Mouse (Mus musculus) thymus, adult 2 months (tissue): ENCODE results near the gene Tmx1. TPM values are rescaled to one million over a fixed set of nuclear protein-coding genes. Genes with fewer than 3 reads are reported as not detected.
A peak's percentile ranks its signal among the peaks of the same experiment; 100 is the strongest.

ENCODE experiments used
- DNase-seq: peaks from one replicate; pipeline ENCODE4 v3.0.0; 2021
- H3K27ac ChIP-seq: fragments of 200-500 bp; 2 replicates; pipeline ENCODE4 v1.5.1; 2012; ENCODE audit warnings: low read length, control low read depth; ENCODE audit not compliant: control insufficient read depth, insufficient read depth
- H3K27me3 ChIP-seq: fragments of 200-500 bp; 2 replicates; pipeline ENCODE4 v1.6.1; 2012; ENCODE audit warnings: mild to moderate bottlenecking, low read length, moderate library complexity, mixed read lengths; ENCODE audit not compliant: control insufficient read depth, insufficient read depth
- H3K36me3 ChIP-seq: fragments of 200-500 bp; 2 replicates; pipeline ENCODE4 v1.6.1; 2012; ENCODE audit warnings: mild to moderate bottlenecking, low read length, moderate library complexity; ENCODE audit not compliant: control insufficient read depth, insufficient read depth
- H3K4me1 ChIP-seq: fragments of 200-500 bp; replicated peaks from 2 replicates; pipeline ENCODE4 v1.6.1; 2012; ENCODE audit warnings: low read length; ENCODE audit not compliant: control insufficient read depth, insufficient read depth
- H3K4me3 ChIP-seq: fragments of 200-500 bp; 2 replicates; pipeline ENCODE4 v1.5.1; 2012; ENCODE audit warnings: mild to moderate bottlenecking, low read length, control low read depth, moderate library complexity; ENCODE audit not compliant: control insufficient read depth, insufficient read depth
- CTCF ChIP-seq: fragments of 200-500 bp; IDR thresholded peaks from 2 replicates; pipeline ENCODE4 v1.5.1; 2012; ENCODE audit warnings: mild to moderate bottlenecking, control low read depth, low read length, moderate library complexity, borderline replicate concordance; ENCODE audit not compliant: control insufficient read depth, poor library complexity, insufficient read depth; ENCODE audit errors: extremely low read depth
- POLR2A ChIP-seq: fragments of 200-500 bp; IDR thresholded peaks from 2 replicates; pipeline ENCODE4 v1.6.1; 2012; ENCODE audit warnings: mild to moderate bottlenecking, low read length, control low read depth, moderate library complexity; ENCODE audit not compliant: control insufficient read depth, poor library complexity, insufficient read depth; ENCODE audit errors: extremely low read depth
- WGBS: fragments of 180-500 bp; shearing (Covaris S2); methylation state at CpG from one replicate; pipeline ENCODE4 v1.1.7; 2018; 5-methylcytosine and 5-hydroxymethylcytosine counted together
- polyA plus RNA-seq: library from polyadenylated mRNA; depleted of rRNA; stranded (reverse); fragments of >200 nt; gene quantifications from 2 replicates; pipeline ENCODE4 v1.2.3, GENCODE M21; 2012

Tmx1 gene
- polyA plus RNA-seq, 1 experiment: 11.1 TPM

GRCm38 (mm10) chr12:70477593-70478287 is 24.8 kb downstream of the Tmx1 start:
- Histone ChIP-seq H3K4me3 (no peak overlapping the region), H3K4me1 (peaks cover 5% of the 10 kb centered on the region; the same call in 1 of the 2 replicates), H3K27ac (no peak overlapping the region), H3K36me3 (no peaks in the 10 kb centered on the region), H3K27me3 (no peaks in the 10 kb centered on the region)
- 87% methylated on average over 16 of the region's 16 CpGs for WGBS
- TF ChIP-seq CTCF (no peak), POLR2A (no peak)
- DNase-seq: peak; percentile 52

- H3K4me3 ChIP-seq: no peak overlapping the region
- H3K27me3 ChIP-seq: no peaks in the 10 kb centered on the region
- no peak overlapping the region for H3K27ac ChIP-seq
- 96% methylated on average over 7 of the region's 7 CpGs for WGBS
- DNase-seq: no peak
- no peaks in the 10 kb centered on the region for H3K36me3 ChIP-seq
- H3K4me1 ChIP-seq: no peaks in the 10 kb centered on the region
- no peak for TF ChIP-seq CTCF
- TF ChIP-seq POLR2A: no peak
These were observed 33.1 kb downstream of the Tmx1 start for GRCm38 (mm10) chr12:70485956-70486355.

GRCm38 (mm10) chr12:70486716-70487480 is 34.0 kb downstream of the Tmx1 start:
- H3K27ac ChIP-seq: no peak overlapping the region
- WGBS: 93% methylated on average over 6 of the region's 6 CpGs
- DNase-seq: no peak
- H3K27me3 ChIP-seq: no peaks in the 10 kb centered on the region
- no peaks in the 10 kb centered on the region for H3K4me1 ChIP-seq
- no peak overlapping the region for H3K4me3 ChIP-seq
- no peak for TF ChIP-seq POLR2A
- H3K36me3 ChIP-seq: no peaks in the 10 kb centered on the region

GRCm38 (mm10) chr12:70492441-70492840 is 39.5 kb downstream of the Tmx1 start:
- no peak overlapping the region for H3K27ac ChIP-seq

GRCm38 (mm10) chr12:70494494-70495281 is 41.8 kb downstream of the Tmx1 start:
- H3K36me3 ChIP-seq: no peaks in the 10 kb centered on the region
- WGBS: 65% methylated on average over 10 of the region's 10 CpGs
- no peaks in the 10 kb centered on the region for H3K27me3 ChIP-seq
- H3K27ac ChIP-seq: no peak overlapping the region
- peak; percentile 54 for DNase-seq
- H3K4me3 ChIP-seq: no peak overlapping the region
- H3K4me1 ChIP-seq: no peaks in the 10 kb centered on the region
- TF ChIP-seq CTCF: no peak
- no peak for TF ChIP-seq POLR2A

More at GRCm38 (mm10) chr12:70492441-70492840, 39.5 kb downstream of the Tmx1 start:
- Histone ChIP-seq H3K27me3 (no peaks in the 10 kb centered on the region), H3K4me3 (no peak overlapping the region), H3K36me3 (no peaks in the 10 kb centered on the region), H3K4me1 (no peaks in the 10 kb centered on the region)
- no peak for DNase-seq
- WGBS: 93% methylated on average over 10 of the region's 10 CpGs
- TF ChIP-seq POLR2A: no peak
- TF ChIP-seq CTCF: no peak

GRCm38 (mm10) chr12:70495282-70495922 is 42.5 kb downstream of the Tmx1 start:
- no peaks in the 10 kb centered on the region for H3K36me3 ChIP-seq
- no peaks in the 10 kb centered on the region for H3K27me3 ChIP-seq
- DNase-seq: no peak
- no peak overlapping the region for H3K27ac ChIP-seq
- no peaks in the 10 kb centered on the region for H3K4me1 ChIP-seq
- WGBS: 65% methylated on average over 4 of the region's 4 CpGs
- H3K4me3 ChIP-seq: no peak overlapping the region
- TF ChIP-seq CTCF (no peak), POLR2A (no peak)
